Mouse (Mus musculus) heart, adult 2 months (tissue): ENCODE data around the gene Gm49405. TPM values are rescaled to one million over a fixed set of nuclear protein-coding genes. Genes with fewer than 3 reads are reported as not detected.

Experiments used
- DNase-seq, 2 experiments: peaks; one replicate each; pipeline ENCODE4 v3.0.0; 2021
- H3K27ac ChIP-seq: fragments of 200-600 bp; 2 replicates; pipeline ENCODE4 v1.8.1; 2022
- H3K27me3 ChIP-seq: fragments of 200-500 bp; 2 replicates; pipeline ENCODE4 v1.6.1; 2012; ENCODE audit warnings: mild to moderate bottlenecking, low read length, inconsistent platforms, mixed read lengths; ENCODE audit not compliant: control insufficient read depth, insufficient read depth
- H3K36me3 ChIP-seq: fragments of 200-500 bp; 2 replicates; pipeline ENCODE4 v1.6.1; 2012; ENCODE audit warnings: low read length, inconsistent platforms; ENCODE audit not compliant: control insufficient read depth, insufficient read depth
- H3K4me1 ChIP-seq: fragments of 200-500 bp; 2 replicates; pipeline ENCODE4 v1.6.1; 2011; ENCODE audit warnings: low read length; ENCODE audit not compliant: control insufficient read depth, insufficient read depth
- H3K4me3 ChIP-seq: fragments of 200-600 bp; 2 replicates; pipeline ENCODE4 v1.8.1; 2022
- H3K79me2 ChIP-seq: fragments of 200-500 bp; replicated peaks from 2 replicates; pipeline ENCODE4 v1.6.1; 2012; ENCODE audit warnings: mild to moderate bottlenecking, inconsistent platforms, low read length, moderate library complexity, mixed read lengths; ENCODE audit not compliant: control insufficient read depth, insufficient read depth
- H3K9ac ChIP-seq: fragments of 200-500 bp; 2 replicates; pipeline ENCODE4 v1.6.1; 2012; ENCODE audit warnings: low read depth, mild to moderate bottlenecking, control low read depth, inconsistent platforms, low read length, mixed read lengths
- CTCF ChIP-seq: fragments of 200-600 bp; IDR thresholded peaks from 2 replicates; pipeline ENCODE4 v1.8.1; 2022; ENCODE audit warnings: antibody characterized with exemption, mild to moderate bottlenecking, moderate library complexity
- EP300 ChIP-seq: fragments of 200-500 bp; IDR thresholded peaks from 2 replicates; pipeline ENCODE4 v1.6.1; 2011; ENCODE audit warnings: low read depth, low read length, control low read depth; ENCODE audit not compliant: insufficient read depth
- POLR2A ChIP-seq: fragments of 200-500 bp; IDR thresholded peaks from 2 replicates; pipeline ENCODE4 v1.6.1; 2011; ENCODE audit warnings: mild to moderate bottlenecking, low read depth, low read length, control low read depth; ENCODE audit not compliant: insufficient read depth
- WGBS: fragments of 180-500 bp; shearing (Covaris S2); methylation state at CpG from one replicate; pipeline ENCODE4 v1.1.7; 2018; 5-methylcytosine and 5-hydroxymethylcytosine counted together
- intact Hi-C: fragments of 180-260 bp; cut with DNase I; formaldehyde crosslinking; loops from one replicate; pipeline ENCODE4 v1.15.1; 2025
- polyA plus RNA-seq: library from polyadenylated mRNA; depleted of rRNA; stranded (reverse); fragments of >200 nt; gene quantifications from 2 replicates; pipeline ENCODE4 v1.2.3, GENCODE M21; 2012; rRNA removed
- total RNA-seq, 2 experiments: library from RNA; stranded (reverse); gene quantifications; 2 replicates each; pipeline ENCODE4 v1.2.3; 2021

Gm49405 gene
- total and polyA plus RNA-seq, 3 experiments, result 1.0 to 11.0 (median 1.7) TPM

GRCm38 (mm10) chr19:4051016-4051415, 50.6 kb downstream of the Gm49405 start:
- intact Hi-C loops, result loop anchor here (5.0 kb wide), 1 partner anchor 176 kb away; no protein-coding TSS in a partner anchor
- no peaks in the 10 kb centered on the region for H3K79me2 ChIP-seq
- 95% methylated on average over 5 of the region's 5 CpGs for WGBS
- no peaks in the 10 kb centered on the region for H3K27me3 ChIP-seq
- DNase-seq, result no peak
- no peak overlapping the region for H3K4me3 ChIP-seq
- no peak overlapping the region for H3K27ac ChIP-seq
- peak; percentile 33; the same call in 1 of the 2 replicates for TF ChIP-seq CTCF
- TF ChIP-seq POLR2A, result no peak
- no peak for TF ChIP-seq EP300
- H3K4me1 ChIP-seq, result peaks cover 1% of the 10 kb centered on the region; the same call in 1 of the 2 replicates
- no peak overlapping the region for H3K9ac ChIP-seq
- no peaks in the 10 kb centered on the region for H3K36me3 ChIP-seq

GRCm38 (mm10) chr19:4051741-4052515, 51.5 kb downstream of the Gm49405 start:
- H3K4me3 ChIP-seq, result no peak overlapping the region
- H3K36me3 ChIP-seq, result no peaks in the 10 kb centered on the region
- H3K4me1 ChIP-seq, result no peaks in the 10 kb centered on the region; the same call in 1 of the 2 replicates
- H3K9ac ChIP-seq, result no peak overlapping the region
- TF ChIP-seq EP300 (no peak), CTCF (peak; percentile 79)
- no peaks in the 10 kb centered on the region for H3K79me2 ChIP-seq
- peak; percentile 66 to 76 for DNase-seq
- WGBS, result 42% methylated on average over 10 of the region's 10 CpGs
- H3K27ac ChIP-seq, result no peak overlapping the region; the same call in 1 of the 2 replicates
- no peaks in the 10 kb centered on the region for H3K27me3 ChIP-seq
- intact Hi-C loops, result loop anchor here (5.0 kb wide), 1 partner anchor 175 kb away; no protein-coding TSS in a partner anchor

GRCm38 (mm10) chr19:4052516-4053030, 52.1 kb downstream of the Gm49405 start:
- intact Hi-C loops, result loop anchor here (5.0 kb wide), 1 partner anchor 175 kb away; no protein-coding TSS in a partner anchor
- DNase-seq, result no peak
- TF ChIP-seq POLR2A (no peak), CTCF (no peak), EP300 (no peak)
- H3K27me3 ChIP-seq, result no peaks in the 10 kb centered on the region
- 43% methylated on average over 5 of the region's 5 CpGs for WGBS
- H3K9ac ChIP-seq, result no peak overlapping the region
- H3K79me2 ChIP-seq, result no peaks in the 10 kb centered on the region
- no peaks in the 10 kb centered on the region; the same call in 1 of the 2 replicates for H3K4me1 ChIP-seq
- no peak overlapping the region for H3K4me3 ChIP-seq
- H3K27ac ChIP-seq, result no peak overlapping the region; the same call in 1 of the 2 replicates
- no peaks in the 10 kb centered on the region for H3K36me3 ChIP-seq

- no peaks in the 10 kb centered on the region for H3K79me2 ChIP-seq
- H3K27me3 ChIP-seq, result no peaks in the 10 kb centered on the region
- no peak for DNase-seq
- TF ChIP-seq EP300 (no peak), CTCF (no peak), POLR2A (no peak)
- H3K9ac ChIP-seq, result no peak overlapping the region
- intact Hi-C loops, result loop anchor here (5.0 kb wide), 1 partner anchor 173 kb away; no protein-coding TSS in a partner anchor
- H3K4me1 ChIP-seq, result no peaks in the 10 kb centered on the region; the same call in 1 of the 2 replicates
- H3K4me3 ChIP-seq, result no peak overlapping the region
- 88% methylated on average over 5 of the region's 5 CpGs for WGBS
- H3K27ac ChIP-seq, result no peak overlapping the region
- no peaks in the 10 kb centered on the region for H3K36me3 ChIP-seq
Observed at GRCm38 (mm10) chr19:4054613-4055012, 54.2 kb downstream of the Gm49405 start.

Other genes with a start within 250 kb of the Gm49405 start
Only the 30 nearest of the 32 such genes appear.
- 10 to 100 TPM; 10.7 to 12.5 TPM for gene Chka, start 148.9 kb upstream of the Gm49405 start, total RNA-seq
- gene Chka, start 148.9 kb upstream of the Gm49405 start, polyA plus RNA-seq, result 9.5 and 14.1 TPM in 2 replicates
- 10 to 100 TPM in 1 of 2 experiments, 1 to 10 TPM in 1; 7.4 to 12.4 TPM for gene Tcirg1, start 93.5 kb upstream of the Gm49405 start, total RNA-seq
- gene Tcirg1, start 93.5 kb upstream of the Gm49405 start, polyA plus RNA-seq, result 47.7 and 50.5 TPM in 2 replicates
- 100 to 1,000 TPM; 438 to 511 TPM for gene Ndufs8, start 87.9 kb upstream of the Gm49405 start, total RNA-seq
- 761 and 809 TPM in 2 replicates for gene Ndufs8, start 87.9 kb upstream of the Gm49405 start, polyA plus RNA-seq
- 1 to 10 TPM; 1.6 to 1.7 TPM for gene Aldh3b1, start 70.8 kb upstream of the Gm49405 start, total RNA-seq
- 3.1 and 4.8 TPM in 2 replicates for gene Aldh3b1, start 70.8 kb upstream of the Gm49405 start, polyA plus RNA-seq
- gene Unc93b1, start 65.4 kb upstream of the Gm49405 start, total RNA-seq, result 10 to 100 TPM; 17.5 to 18.3 TPM
- 38.1 and 45.5 TPM in 2 replicates for gene Unc93b1, start 65.4 kb upstream of the Gm49405 start, polyA plus RNA-seq
- under 1 TPM; 0.39 to 0.61 TPM for gene Aldh3b3, start 42.0 kb upstream of the Gm49405 start, total RNA-seq
- 2.8 and 5.4 TPM in 2 replicates for gene Aldh3b3, start 42.0 kb upstream of the Gm49405 start, polyA plus RNA-seq
- under 1 TPM; 0.18 to 0.26 TPM for gene Aldh3b2, start 28.3 kb upstream of the Gm49405 start, total RNA-seq
- 0.91 and 1.6 TPM in 2 replicates for gene Aldh3b2, start 28.3 kb upstream of the Gm49405 start, polyA plus RNA-seq
- 10 to 100 TPM; 21.5 to 28.0 TPM for gene Acy3, start 14.1 kb upstream of the Gm49405 start, total RNA-seq
- gene Acy3, start 14.1 kb upstream of the Gm49405 start, polyA plus RNA-seq, result 68.7 and 89.9 TPM in 2 replicates
- not detected for gene Tbx10, start 7.9 kb upstream of the Gm49405 start, total RNA-seq
- gene Tbx10, start 7.9 kb upstream of the Gm49405 start, polyA plus RNA-seq, result 0.14 TPM in 1 of 2 replicates, not detected in the other
- 100 to 1,000 TPM; 136 to 149 TPM for gene Nudt8, start within 50 bp of the Gm49405 start, total RNA-seq
- gene Nudt8, start within 50 bp of the Gm49405 start, polyA plus RNA-seq, result 46.4 and 61.9 TPM in 2 replicates
- 100 to 1,000 TPM; 193 to 236 TPM for gene Doc2g, start 2.7 kb downstream of the Gm49405 start, total RNA-seq
- 432 and 597 TPM in 2 replicates for gene Doc2g, start 2.7 kb downstream of the Gm49405 start, polyA plus RNA-seq
- gene Ndufv1, start 12.2 kb downstream of the Gm49405 start, total RNA-seq, result 1,000 to 10,000 TPM; 1,031 to 1,231 TPM
- 1,078 and 1,145 TPM in 2 replicates for gene Ndufv1, start 12.2 kb downstream of the Gm49405 start, polyA plus RNA-seq
- gene Gstp1, start 37.4 kb downstream of the Gm49405 start, total RNA-seq, result 100 to 1,000 TPM; 356 to 371 TPM
- gene Gstp1, start 37.4 kb downstream of the Gm49405 start, polyA plus RNA-seq, result 480 and 490 TPM in 2 replicates
- 100 to 1,000 TPM; 121 to 137 TPM for gene Gstp2, start 45.4 kb downstream of the Gm49405 start, total RNA-seq
- 38.3 and 58.2 TPM in 2 replicates for gene Gstp2, start 45.4 kb downstream of the Gm49405 start, polyA plus RNA-seq
- not detected for gene Gstp3, start 58.9 kb downstream of the Gm49405 start, total RNA-seq
- gene Gstp3, start 58.9 kb downstream of the Gm49405 start, polyA plus RNA-seq, result 1.1 TPM in 1 of 2 replicates, not detected in the other
- not detected for gene Cabp2, start 81.0 kb downstream of the Gm49405 start, total RNA-seq
- gene Cabp2, start 81.0 kb downstream of the Gm49405 start, polyA plus RNA-seq, result not detected in 2 replicates
- 10 to 100 TPM; 39.9 to 43.2 TPM for gene Cdk2ap2, start 96.6 kb downstream of the Gm49405 start, total RNA-seq
- 81.3 and 85.3 TPM in 2 replicates for gene Cdk2ap2, start 96.6 kb downstream of the Gm49405 start, polyA plus RNA-seq
- gene Pitpnm1, start 99.4 kb downstream of the Gm49405 start, total RNA-seq, result 10 to 100 TPM; 18.1 to 19.9 TPM
- gene Pitpnm1, start 99.4 kb downstream of the Gm49405 start, polyA plus RNA-seq, result 43.6 and 49.9 TPM in 2 replicates
- 10 to 100 TPM; 55.1 to 60.6 TPM for gene Aip, start 125.2 kb downstream of the Gm49405 start, total RNA-seq
- 69.4 and 82.1 TPM in 2 replicates for gene Aip, start 125.2 kb downstream of the Gm49405 start, polyA plus RNA-seq
- gene Gpr152, start 139.2 kb downstream of the Gm49405 start, total RNA-seq, result under 1 TPM in 1 of 2 experiments, not detected in 1; 0.05 TPM
- gene Gpr152, start 139.2 kb downstream of the Gm49405 start, polyA plus RNA-seq, result 0.12 TPM in 2 replicates
- not detected for gene Cabp4, start 143.4 kb downstream of the Gm49405 start, total RNA-seq
- gene Cabp4, start 143.4 kb downstream of the Gm49405 start, polyA plus RNA-seq, result 0.21 TPM in 1 of 2 replicates, not detected in the other
- gene Coro1b, start 148.0 kb downstream of the Gm49405 start, total RNA-seq, result 10 to 100 TPM; 43.9 to 45.1 TPM
- 83.3 and 95.0 TPM in 2 replicates for gene Coro1b, start 148.0 kb downstream of the Gm49405 start, polyA plus RNA-seq
- 1 to 10 TPM; 1.1 to 1.7 TPM for gene Ptprcap, start 153.0 kb downstream of the Gm49405 start, total RNA-seq
- 2.2 and 6.4 TPM in 2 replicates for gene Ptprcap, start 153.0 kb downstream of the Gm49405 start, polyA plus RNA-seq
- gene Rps6kb2, start 162.7 kb downstream of the Gm49405 start, total RNA-seq, result 10 to 100 TPM; 14.7 to 18.2 TPM
- 29.5 and 32.9 TPM in 2 replicates for gene Rps6kb2, start 162.7 kb downstream of the Gm49405 start, polyA plus RNA-seq
- gene Carns1, start 174.9 kb downstream of the Gm49405 start, total RNA-seq, result 10 to 100 TPM; 24.4 to 27.0 TPM
- gene Carns1, start 174.9 kb downstream of the Gm49405 start, polyA plus RNA-seq, result 78.0 and 79.1 TPM in 2 replicates
- 10 to 100 TPM; 12.4 to 14.4 TPM for gene Tbc1d10c, start 190.7 kb downstream of the Gm49405 start, total RNA-seq
- 13.7 and 15.8 TPM in 2 replicates for gene Tbc1d10c, start 190.7 kb downstream of the Gm49405 start, polyA plus RNA-seq
- 100 to 1,000 TPM; 272 to 313 TPM for gene Ppp1ca, start 191.4 kb downstream of the Gm49405 start, total RNA-seq
- gene Ppp1ca, start 191.4 kb downstream of the Gm49405 start, polyA plus RNA-seq, result 406 and 497 TPM in 2 replicates
- 1 to 10 TPM; 4.1 to 4.4 TPM for gene Rad9a, start 201.0 kb downstream of the Gm49405 start, total RNA-seq
- gene Rad9a, start 201.0 kb downstream of the Gm49405 start, polyA plus RNA-seq, result 13.5 and 13.9 TPM in 2 replicates
- gene Clcf1, start 213.6 kb downstream of the Gm49405 start, total RNA-seq, result 1 to 10 TPM in 1 of 2 experiments, under 1 TPM in 1; 0.55 to 1.0 TPM
- 2.8 and 5.4 TPM in 2 replicates for gene Clcf1, start 213.6 kb downstream of the Gm49405 start, polyA plus RNA-seq
- gene AC109138.7, start 213.7 kb downstream of the Gm49405 start, total RNA-seq, result not detected
- 15.3 TPM in 1 of 2 replicates, not detected in the other for gene AC109138.7, start 213.7 kb downstream of the Gm49405 start, polyA plus RNA-seq